Mouse (Mus musculus) left cerebral cortex, postnatal 25 days (tissue): ENCODE results near the gene Hdac7. TPM values are rescaled to one million over a fixed set of nuclear protein-coding genes. Genes with fewer than 3 reads are reported as not detected.

ENCODE experiments used
- DNase-seq, 2 experiments: peaks; one replicate each; pipeline ENCODE4 v3.0.0; 2022; ENCODE audit warnings: low spot score in 2 of 2, mixed read lengths in 1 of 2
- intact Hi-C: fragments of 180-260 bp; cut with DNase I; formaldehyde crosslinking; loops from one replicate; pipeline ENCODE4 v1.15.1; 2025
- total RNA-seq, 2 experiments: library from RNA; stranded (reverse); gene quantifications; 2 replicates each; pipeline ENCODE4 v1.2.3; 2021

Gene Hdac7
- total RNA-seq, 2 experiments from 2014 or later: 27.5 to 29.5 TPM

DNA sequence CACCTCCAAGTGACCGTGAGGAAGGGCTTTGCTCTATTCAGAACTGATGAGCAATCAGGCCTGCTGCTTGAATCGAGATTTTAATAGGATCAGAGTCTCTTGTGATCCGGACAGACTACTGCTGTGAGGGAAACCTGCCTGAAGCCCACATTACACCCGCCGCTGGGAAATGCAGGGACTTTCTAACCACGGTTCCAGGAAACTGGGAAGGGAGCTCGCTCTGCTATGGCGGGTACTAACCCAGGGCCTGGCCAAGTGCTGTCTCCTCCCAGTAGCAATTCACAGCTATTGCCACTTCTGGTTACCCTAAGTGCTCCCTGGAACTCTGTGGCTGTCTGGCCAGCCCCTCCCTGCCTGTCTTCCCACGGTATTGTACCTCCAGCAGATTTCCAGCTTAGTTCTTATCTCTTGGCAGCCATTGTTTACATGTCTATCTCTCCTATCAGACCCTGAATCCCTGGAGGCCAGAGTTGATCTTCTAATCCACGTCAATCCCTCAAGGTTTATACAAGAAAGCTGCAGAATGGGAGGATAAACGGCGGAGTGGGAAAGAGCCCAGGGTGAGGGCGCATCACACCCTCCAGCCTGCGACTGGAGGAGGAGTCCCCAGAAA lies 18.7 kb upstream of the Hdac7 start:
- no peak for DNase-seq
- intact Hi-C loops: no loop called here

DNA sequence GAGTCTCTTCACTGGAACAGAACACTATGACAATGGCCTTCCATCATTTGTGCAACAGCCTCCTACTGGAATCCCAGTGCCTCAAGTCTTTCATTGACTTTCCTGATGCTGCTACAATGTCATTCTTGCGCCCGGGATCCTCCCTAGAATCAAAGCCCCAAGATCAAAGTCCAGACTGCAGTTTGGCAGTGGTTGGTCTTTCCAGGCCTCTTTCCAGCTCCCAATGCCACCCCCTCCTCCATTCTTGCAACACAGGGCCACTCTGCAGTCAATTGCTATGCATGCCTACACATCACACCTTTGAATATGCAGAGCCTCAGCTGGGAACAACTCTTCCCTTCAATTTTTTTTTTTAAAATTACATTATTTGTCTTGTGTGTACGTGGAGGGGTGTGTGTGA lies 16.1 kb upstream of the Hdac7 start:
- intact Hi-C loops: no loop called here
- no peak for DNase-seq

DNA sequence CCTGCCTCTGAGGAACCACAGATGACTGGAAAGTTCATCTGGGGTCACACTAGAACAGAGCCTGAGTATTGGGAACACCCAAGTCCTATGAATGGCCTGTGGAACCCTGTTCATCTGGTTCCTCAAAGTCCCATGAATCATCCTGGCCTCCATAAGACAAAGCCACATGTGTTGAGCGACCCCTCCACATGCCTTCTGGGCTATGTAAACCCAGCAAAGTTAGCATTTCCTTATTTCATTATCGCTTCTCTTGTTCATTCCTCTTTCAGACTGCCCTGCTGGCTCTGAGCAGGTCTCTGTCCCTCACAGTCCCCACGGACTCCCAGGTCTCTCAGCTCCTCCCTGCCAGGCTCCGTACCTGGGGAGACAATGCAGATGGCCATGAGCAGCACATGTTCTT lies 14.1 kb upstream of the Hdac7 start:
- intact Hi-C loops: no loop called here
- DNase-seq: no peak

DNA sequence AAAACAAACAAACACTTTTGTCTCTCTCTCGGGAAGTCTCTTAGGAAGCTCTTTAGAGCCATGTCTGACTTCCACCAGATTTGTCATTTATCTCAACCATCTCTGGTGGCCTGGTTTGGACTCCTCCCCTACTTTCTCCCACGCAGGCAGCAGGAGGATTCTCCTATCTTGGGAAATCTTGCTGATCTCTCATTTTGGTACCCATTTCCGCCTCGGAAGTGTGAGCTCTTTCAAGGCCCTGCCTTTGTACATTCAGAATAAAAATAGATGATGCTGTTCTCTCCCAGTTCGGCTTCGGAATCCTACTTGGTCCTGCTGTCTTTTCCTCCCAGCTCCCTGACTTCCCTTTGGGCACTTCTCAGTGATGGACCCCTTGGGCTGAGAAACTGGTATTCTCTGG lies 10.2 kb upstream of the Hdac7 start:
- DNase-seq: peak; percentile 20 to 79
- intact Hi-C loops: loop anchor here (2.0 kb wide), 1 partner anchor 98 kb away; no protein-coding TSS in a partner anchor

DNA sequence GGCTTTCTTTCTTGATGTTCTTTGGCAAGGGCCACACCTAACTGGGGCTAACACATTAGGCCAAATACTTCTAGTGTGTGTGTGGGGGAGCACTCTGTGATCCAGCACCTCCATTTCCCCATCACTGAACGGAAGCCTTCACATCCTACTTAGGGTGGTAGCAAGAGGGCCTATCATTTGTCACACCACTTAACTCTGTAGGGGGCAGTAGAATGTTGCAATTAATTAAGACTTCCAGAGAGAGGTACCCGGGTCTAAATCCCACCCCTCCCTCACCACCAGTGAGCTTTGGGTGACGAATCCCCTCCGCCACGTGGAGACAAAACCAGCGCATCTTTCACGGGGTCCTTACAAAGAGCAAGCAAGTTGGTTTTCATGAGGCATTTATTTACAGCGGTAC lies 9.8 kb upstream of the Hdac7 start:
- no peak for DNase-seq
- intact Hi-C loops: loop anchor here (2.0 kb wide), 1 partner anchor 99 kb away; no protein-coding TSS in a partner anchor

DNA sequence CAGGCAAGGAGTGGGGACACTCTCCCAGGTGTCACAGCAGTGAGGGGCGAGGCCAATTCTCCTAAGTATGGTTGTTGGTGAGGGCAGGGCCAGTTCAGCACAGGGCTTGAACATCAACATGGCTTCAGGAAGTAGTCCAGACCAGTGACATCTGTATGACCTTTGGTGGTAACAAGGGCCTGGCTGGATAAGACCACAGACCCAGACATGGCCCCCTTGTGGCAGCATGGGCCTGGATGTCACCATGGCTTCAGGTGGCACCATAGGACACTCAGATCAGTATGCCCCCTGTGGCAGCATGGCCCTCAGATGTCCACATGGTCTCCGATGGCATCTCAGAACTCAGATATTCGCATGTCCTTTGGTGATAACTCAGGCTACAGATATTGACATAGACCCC lies 8.0 kb upstream of the Hdac7 start:
- no peak for DNase-seq
- intact Hi-C loops: no loop called here

DNA sequence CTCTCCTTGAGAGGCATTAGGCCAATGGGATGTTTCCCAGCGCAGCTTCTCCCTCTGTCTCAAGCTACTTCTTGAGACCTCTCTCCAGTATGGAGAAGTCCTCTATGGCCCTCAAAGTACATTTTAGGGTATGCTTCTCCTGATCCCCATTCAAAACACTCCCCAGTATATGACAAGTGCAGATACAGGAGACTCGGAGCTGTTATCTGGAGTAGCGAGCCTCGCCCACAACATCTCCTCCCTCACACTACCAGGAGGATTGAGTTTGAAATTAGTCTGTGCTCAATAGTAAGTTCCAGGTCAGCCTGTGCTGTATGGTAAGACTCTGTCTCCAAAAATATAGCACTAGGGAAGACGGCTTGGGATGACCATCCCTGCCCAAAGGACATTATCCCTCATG lies 6.7 kb upstream of the Hdac7 start:
- no peak for DNase-seq
- intact Hi-C loops: loop anchor here (2.0 kb wide), 1 partner anchor 132 kb away; no protein-coding TSS in a partner anchor

DNA sequence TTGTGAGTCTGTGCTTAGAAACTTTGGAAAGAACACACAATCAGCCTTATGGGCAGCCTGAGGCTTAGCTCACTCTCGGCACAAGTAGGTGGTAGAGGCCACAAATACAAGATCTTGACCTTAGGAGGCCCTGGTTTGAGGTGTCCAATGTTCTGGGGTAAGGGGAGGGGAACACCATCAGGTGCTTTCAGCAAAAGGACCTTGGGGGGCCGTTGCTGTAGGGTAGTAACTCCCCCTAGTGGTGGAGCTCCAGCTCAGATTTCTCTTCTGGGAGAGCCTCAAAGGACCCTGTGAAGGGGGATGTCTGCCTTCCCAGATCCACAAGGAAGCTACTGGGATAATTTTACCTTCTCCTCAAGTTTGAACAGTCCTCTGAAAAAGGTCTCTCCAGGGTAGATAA lies 6.1 kb upstream of the Hdac7 start:
- DNase-seq: no peak
- intact Hi-C loops: loop anchor here (2.0 kb wide), 1 partner anchor 132 kb away; no protein-coding TSS in a partner anchor

DNA sequence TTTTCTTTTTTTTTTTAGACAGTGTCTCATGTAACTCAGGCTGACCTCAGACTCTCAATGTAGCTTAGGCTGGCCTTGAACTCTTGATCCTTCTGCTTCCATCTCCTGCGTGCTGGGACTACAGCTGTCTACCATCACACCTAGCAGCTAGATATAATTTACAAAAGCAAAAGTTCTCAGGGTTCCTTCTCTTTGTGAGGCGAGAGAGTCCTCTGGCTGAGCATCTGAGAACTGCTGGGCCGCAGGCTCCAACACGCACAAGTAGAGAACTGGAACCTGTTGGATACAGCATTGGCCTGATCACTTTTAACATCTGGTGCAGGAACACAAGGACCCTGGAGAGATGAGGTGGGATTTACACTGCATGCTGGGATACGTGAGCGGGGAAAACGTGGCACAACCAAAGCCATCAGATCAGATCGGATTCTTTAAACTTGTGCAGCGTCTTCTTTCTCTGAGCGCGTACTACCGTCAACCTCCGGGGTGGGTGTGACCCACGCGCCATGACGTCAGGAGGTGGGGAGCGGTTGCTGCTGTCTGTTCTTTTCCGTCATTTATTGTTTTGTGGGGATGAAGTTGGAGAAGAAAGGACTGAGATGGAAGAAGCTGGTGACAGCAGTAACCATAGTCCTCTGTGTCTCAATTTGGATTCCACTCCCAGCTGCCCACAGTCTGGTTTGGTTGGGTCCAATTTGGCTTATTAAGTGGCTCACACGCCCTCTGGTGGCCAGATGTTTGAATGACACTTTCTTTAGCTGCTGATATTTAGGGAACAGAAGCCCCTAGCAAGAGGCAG lies 5.0 kb upstream of the Hdac7 start:
- intact Hi-C loops: loop anchor here (2.0 to 10.0 kb wide), 2 partner anchors 65 to 525 kb away; no protein-coding TSS in a partner anchor

DNA sequence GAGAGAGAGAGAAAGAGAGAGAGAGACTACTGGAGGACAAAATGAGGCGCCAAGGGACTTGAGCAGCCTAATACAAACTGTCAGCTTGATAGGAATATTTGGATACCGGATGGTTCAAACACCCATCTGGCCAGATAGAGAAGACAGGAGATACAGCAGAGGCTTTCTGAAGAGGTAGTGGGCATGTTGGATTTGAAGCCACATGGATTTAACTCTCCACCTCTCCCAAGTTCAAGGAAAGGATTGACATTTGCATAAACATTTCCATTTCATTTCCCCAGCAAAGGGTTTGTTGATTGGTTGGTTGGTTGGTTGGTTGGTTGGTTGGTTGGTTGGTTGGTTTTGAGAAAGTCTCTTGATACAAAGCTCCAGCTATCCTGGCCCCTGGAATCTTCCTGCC lies 3.6 kb upstream of the Hdac7 start:
- no peak for DNase-seq
- intact Hi-C loops: loop anchor here (2.0 to 10.0 kb wide), 2 partner anchors 63 to 523 kb away; no protein-coding TSS in a partner anchor

More for the DNA sequence above, 5.0 kb upstream of the Hdac7 start:
- peak; percentile 88 to 92 for DNase-seq

DNA sequence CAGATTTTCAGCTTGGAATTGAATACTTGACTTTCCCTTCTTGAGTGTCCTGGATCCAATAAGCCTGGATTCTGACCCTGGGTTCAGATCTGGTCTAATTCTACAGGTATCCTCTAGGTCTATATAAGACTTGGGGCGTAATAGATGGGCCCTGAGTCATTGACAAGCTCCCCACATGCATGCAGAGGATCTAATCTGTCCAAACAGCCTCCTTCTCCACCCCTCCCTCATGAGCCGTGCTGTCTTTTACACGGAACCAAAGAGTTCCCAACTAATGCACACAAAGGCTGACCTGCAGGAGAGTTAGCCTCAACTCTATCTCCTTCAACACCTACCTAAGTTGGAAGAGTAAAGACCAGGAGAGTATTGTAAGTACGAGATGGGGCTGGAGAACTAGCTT lies 3.0 kb upstream of the Hdac7 start:
- DNase-seq: no peak
- intact Hi-C loops: loop anchor here (10.0 kb wide), 1 partner anchor 522 kb away; no protein-coding TSS in a partner anchor

DNA sequence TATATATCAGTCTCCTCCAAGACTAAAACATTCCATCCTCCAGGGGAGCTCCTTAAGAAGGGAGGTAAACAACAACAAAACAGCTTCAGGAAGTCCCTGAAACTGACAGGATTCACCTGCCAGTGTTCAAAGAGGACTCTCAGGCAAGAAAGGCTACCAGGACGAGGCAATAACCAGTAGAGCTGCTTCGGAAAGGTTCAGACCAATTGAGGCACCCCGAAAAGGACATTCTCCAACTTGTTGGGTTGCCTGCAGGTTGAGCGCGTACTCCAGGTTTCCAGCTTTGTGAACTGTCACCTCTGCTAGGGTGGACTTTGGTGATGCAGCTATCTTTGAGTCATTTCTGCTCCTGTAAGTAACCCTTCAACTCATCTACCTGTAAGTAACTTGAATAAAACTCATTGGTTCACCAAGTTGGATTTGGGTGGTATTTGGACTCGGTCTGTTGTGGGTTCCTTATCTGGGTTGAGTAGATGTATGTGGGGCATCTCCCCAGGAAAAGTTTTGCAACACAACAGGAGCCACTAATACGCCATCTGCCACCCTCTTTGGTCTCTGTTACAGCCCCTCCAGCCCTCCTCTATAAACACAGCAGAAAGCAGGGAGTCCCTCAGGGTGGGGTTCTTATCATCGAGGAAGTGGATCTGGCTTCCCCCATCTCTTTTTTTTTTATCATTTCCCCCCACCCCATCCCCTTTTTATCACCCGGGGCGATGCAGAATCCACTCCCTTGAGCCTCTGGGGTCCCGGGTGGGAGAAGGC lies 2.0 kb upstream of the Hdac7 start:
- DNase-seq: no peak
- intact Hi-C loops: loop anchor here (10.0 kb wide), 1 partner anchor 522 kb away; no protein-coding TSS in a partner anchor

DNA sequence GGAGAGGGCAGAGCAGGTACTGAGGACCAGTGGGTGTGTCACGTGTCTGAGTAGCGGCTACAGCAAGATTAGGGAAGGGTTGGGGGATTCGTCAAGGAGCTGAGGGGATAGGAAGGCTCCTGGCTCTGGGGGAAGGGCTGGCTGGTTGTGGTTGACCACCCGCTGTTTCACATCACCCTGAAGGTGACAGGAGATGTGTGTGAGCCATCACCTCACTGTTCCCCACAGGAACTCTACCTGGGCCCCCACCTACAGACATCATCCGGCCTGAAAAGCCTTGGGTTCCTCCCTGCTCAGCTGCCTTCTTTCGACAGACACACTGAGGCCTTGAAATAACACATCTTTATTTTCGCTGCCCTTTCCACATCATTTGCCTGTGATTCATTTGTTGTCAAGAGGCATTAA lies 1.1 kb downstream of the Hdac7 start:
- intact Hi-C loops: loop anchor here (10.0 kb wide), 1 partner anchor 518 kb away; no protein-coding TSS in a partner anchor
- no peak for DNase-seq

DNA sequence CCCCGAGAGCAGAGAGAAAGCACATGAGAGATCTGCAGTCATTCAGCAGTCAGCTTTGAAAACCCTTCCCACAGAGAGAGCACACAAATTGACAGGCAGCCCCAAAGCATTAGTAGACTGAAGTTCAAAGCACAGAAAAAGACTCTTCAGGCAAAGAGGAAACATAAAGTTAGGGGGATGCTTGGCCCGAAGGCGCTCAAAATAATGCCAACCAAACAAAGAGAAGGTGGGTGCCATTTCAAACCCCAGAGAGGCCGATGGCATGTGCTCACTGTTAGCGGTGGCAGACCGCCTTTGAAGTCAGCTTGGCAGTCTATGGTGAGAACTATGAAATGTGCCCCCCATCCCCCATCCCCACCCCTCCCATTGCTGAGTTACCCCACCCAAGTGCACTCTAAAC lies 2.2 kb downstream of the Hdac7 start:
- intact Hi-C loops: loop anchor here (10.0 kb wide), 1 partner anchor 517 kb away; no protein-coding TSS in a partner anchor

DNA sequence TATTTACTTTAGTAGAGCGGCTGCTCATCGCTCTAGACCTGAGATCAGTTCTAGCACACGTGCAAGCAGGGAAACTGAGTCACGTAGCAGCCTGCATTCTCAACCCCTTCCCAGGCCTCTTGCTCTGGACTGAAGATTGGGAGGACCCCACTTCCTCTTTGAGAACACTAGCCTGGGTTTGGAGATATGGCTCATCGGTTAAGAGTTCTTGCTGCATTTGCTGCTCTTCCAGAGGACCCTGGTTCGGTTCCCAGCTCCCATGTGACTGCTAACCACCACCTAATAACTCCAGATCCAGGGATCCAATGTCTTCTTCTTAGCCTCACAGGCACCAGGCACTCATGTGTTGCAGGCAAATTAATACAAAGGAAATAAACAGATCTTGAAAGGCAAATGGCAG lies 2.9 kb downstream of the Hdac7 start:
- intact Hi-C loops: loop anchor here (10.0 kb wide), 1 partner anchor 517 kb away; no protein-coding TSS in a partner anchor
- DNase-seq: no peak

More for the DNA sequence above, 2.2 kb downstream of the Hdac7 start:
- no peak for DNase-seq

DNA sequence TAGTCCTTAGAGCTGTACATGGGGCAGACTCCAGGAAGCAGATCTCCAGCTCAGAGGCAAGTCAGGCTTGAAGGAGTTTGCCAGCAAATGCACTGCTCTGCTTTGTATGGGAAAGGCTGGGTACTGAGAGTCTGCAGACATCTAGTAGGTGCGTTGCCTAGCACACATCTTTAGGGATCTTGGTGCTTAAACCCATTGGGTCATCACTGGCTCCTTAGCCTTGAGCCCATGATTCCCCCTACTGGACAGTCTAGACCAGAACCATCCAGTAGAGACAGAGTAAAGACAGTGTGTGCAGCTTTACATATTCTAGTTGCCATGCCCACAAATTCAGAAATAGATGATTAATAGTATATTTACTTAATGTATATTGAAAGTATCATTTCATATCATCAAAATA lies 3.5 kb downstream of the Hdac7 start:
- no peak for DNase-seq
- intact Hi-C loops: loop anchor here (10.0 kb wide), 1 partner anchor 516 kb away; no protein-coding TSS in a partner anchor

DNA sequence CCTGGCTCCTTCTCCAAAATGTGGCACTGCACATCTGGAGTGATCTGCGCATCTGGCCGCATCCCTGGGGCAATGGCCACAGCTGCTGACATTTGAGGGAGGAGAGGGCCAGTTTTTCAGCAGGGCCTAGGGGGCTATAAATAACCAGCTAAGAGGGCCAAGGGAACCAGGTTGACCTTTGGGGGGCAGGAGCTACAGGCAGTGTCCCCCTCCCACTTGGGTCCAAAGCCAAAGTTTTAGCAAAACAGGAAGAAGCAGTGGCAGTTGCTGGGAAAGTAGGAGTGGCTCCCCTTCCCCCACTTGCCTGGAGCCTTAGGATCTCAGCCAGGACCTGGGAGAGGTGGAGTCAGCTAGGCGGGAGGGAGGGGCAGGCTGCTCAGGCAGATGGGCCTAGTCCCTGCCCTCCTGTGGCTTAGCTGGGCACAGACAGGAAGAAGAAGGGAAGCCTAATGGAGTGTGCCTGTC lies 4.3 kb downstream of the Hdac7 start:
- DNase-seq: no peak
- intact Hi-C loops: loop anchor here (10.0 kb wide), 1 partner anchor 515 kb away; no protein-coding TSS in a partner anchor

DNA sequence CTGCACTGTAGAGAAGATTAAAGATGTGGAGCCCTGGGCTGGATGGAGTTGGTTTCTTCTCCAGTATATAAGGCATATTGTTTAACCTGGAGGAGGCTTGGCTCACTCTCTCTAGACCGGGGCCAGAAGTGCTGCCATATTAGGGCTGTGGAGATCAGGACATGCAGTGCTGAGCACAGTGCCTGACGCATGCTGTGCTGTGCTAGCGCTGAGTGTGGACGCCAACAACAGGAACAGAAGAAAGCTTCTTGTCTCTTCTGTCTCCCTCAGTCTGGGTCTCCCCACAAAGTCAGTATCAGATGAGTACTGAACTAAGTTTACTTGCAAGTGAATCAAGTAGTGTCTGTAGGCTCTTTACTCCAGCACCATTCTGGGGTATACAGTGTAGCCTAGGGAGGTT lies 4.8 kb downstream of the Hdac7 start:
- DNase-seq: no peak
- intact Hi-C loops: no loop called here

DNA sequence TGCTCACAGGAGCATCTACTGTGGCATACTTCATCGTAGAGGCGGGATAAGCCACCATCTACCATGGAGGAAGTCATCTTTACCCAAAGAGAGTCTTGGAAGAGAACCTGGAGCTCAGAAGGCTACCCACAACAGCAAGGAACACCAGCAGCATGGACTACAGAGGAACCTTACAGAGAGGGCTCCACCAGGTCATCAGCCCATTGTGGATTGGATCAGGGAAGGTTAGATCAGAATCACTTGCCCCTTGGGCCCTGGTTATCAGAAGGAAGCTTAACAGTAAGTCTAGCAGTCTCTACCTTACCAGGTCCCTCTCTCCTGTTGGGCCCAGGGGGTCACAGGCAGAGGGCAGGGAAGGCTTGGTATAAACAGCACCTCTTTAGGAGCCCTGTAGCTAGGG lies 5.3 kb downstream of the Hdac7 start:
- no peak for DNase-seq
- intact Hi-C loops: no loop called here

DNA sequence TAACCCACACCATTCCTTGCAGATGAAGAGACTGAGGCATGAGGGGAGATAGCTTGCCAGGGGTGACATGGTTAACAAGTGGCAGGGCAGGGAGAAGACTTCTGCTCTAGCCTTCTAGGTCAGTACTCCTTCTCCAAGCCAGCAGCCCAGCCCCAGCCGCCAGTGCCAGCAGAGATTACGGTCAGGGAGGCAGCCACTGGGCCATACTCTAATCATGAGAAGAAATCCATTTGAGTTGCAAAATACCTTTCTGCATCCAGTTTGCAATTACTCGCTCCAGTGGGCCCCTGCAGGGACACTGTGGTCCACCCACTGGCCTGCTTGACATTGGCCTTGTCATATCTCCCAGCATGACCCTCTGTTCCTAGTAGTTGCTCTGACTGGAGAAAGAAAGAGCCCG lies 5.9 kb downstream of the Hdac7 start:
- no peak for DNase-seq
- intact Hi-C loops: no loop called here
